Mouse (Mus musculus) c-Kit-positive CD71-negative TER-119-negative erythroid progenitor cells, embryonic 14.5 days (primary cell): ENCODE measurements around the gene Rabgef1.
A peak's percentile ranks its signal among the peaks of the same experiment; 100 is the strongest.

ENCODE experiments used
- DNase-seq: peaks from one replicate; pipeline ENCODE4 v3.0.0-alpha.2; 2013; ENCODE audit warnings: low read depth

Rabgef1 gene

DNA sequence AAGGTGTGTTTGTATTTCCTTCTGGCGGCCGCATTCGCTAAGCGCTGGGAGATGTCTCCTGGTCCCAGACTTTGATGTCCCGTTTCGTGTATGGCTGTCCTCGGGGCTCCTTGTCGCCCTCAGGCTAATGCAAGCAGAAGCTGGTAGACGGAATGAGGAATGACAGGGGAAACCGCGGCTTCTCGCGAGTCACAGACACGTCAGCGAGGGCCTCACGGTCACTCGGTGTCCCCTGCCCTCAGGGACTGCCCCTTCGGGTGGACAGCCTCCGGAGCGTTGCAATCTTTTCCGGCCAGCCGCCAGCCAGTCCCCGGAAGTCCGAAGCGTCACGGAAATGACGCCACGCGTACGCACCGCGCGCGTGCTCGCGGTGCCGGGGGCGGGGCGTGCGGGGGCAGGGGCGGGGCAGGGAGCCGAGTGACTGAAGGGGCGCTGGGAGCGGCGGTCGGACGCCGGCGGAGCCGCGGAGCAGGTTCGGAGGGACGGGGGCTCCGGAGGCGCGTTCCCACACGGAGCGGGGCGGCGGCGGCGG lies at the start of gene Rabgef1:
Gene Rabgef1, plus strand, starts transcription at position 376 of the 532 bp plus-strand sequence.
- peak; percentile 70 for DNase-seq

- no peak for DNase-seq
Measured at GRCm38 (mm10) chr5:130122355-130122754, 49.2 kb upstream of the Rabgef1 start.

- no peak for DNase-seq
Measured at GRCm38 (mm10) chr5:130124271-130124670, 47.3 kb upstream of the Rabgef1 start.

DNA sequence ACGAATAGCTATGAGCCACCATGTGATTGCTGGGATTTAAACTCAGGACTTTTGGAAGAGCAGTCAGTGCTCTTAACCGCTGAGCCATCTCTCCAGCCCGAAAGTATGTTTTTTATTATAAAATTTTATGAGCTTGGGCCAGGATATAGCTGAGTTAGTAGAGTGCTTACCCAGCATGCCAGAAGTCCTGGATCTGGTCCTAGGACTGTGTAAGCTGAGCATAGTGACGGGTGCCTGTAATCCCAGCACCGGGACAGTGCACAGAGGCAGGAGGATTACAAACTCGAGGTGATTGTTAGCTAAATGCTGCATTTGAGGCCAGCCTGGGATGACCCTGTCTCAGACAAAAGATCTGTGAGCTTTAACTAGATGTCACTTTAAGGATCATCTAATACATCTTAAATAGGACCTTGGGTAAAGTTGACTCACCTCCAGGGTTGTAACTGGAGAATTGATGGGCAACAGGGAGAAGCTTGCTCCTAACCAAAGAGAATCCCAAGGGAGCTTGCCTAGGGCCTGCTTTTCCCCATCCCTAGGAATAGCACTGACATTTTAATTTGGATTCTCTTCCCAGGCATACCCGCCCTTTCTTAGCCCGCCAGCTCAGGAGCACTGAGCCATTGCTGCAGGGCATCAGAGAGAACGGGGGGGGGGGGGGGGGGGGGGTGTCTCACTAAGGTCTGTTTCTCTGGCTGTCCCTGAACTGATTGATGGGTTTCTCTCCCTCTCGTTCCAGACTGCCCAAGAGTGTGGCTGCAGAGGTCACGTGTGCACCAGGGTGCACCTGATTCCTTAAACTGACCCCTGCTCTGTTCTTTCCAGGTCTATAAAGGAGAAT lies 42.7 kb upstream of the Rabgef1 start:
- DNase-seq = no peak

DNA sequence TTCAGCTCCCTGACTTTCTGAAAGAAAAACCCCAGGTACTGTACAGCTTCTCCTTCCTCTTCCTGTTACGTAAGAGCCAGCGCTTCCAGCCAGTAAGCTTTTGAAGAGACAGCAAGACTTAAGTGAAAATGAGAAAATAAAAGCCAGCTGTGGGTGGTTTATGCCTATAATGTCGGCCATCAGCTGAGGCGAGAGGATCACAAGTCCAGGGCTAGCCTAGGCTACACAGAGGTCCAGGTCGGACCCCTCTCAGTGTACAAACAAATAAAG lies 42.1 kb upstream of the Rabgef1 start:
- DNase-seq = no peak

GRCm38 (mm10) chr5:130136597-130136996 lies 35.0 kb upstream of the Rabgef1 start:
- no peak for DNase-seq

- DNase-seq = peak; percentile 66
Measured at GRCm38 (mm10) chr5:130139393-130139792, 32.2 kb upstream of the Rabgef1 start.

- DNase-seq = no peak
Measured at GRCm38 (mm10) chr5:130141138-130141537, 30.5 kb upstream of the Rabgef1 start.

DNA sequence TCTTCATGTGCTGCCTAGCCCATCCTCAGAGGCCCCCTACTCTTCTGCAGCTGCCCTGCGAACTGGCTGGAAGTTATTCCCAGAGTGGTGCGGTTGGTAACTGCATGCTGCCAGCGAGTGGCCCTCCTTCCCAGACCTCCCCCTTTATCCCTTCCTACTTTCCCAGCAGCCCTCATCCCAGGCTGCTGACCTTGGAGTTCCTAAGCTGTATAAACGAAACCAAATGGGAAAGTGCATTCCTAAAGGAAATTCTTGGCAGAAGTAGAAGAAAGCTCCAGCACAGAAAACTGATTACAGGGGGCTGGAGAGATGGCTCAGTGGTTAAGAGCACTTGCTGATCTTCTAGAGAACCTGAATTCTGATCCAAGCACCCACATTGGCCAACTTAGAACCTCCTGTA lies 29.6 kb upstream of the Rabgef1 start:
- no peak for DNase-seq

GRCm38 (mm10) chr5:130143101-130143500 lies 28.5 kb upstream of the Rabgef1 start:
- no peak for DNase-seq

DNA sequence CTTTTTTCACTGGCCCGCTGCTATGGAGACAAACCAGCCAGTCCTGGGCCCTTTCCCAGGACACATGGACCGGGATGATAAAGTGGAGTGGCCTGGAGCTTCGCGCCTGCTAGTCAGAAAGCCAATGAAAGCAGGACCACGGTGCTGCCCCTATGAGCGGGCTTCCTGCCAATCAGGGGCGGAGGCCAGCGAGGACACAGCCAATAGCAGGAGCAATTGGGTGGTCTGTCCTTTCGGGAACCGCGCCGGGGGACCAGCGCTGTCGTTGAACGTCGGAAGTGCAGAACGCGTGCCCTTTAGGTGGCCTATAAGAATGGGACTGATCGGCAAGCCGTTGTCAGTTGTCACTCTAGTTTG lies 27.6 kb upstream of the Rabgef1 start:
- no peak for DNase-seq

- peak; percentile 90 for DNase-seq
Measured at GRCm38 (mm10) chr5:130144334-130145312, 27.0 kb upstream of the Rabgef1 start, which contains the start of gene Kctd7. TSS of gene Kctd7 (plus strand) at chr5:130144861.

DNA sequence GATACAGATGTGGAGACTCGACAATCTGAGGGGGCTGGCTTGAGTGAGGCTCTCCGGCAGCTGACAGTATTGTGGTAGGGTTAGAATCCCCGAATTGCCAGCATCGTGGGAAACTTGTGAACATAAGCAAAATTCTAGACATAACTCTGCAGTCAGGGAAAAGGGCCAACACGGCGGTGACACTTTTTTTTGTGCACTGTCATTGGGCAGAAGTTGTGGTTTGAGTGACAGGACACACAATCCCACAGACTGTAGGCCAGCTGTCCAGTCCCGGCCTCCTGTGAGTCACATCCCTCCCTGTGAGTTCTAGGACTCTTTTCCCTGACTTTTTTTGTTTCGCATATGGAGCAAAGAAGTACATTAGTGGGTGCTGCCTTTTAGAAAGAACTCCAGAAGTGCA lies 25.6 kb upstream of the Rabgef1 start:
- DNase-seq = no peak

- no peak for DNase-seq
Measured at GRCm38 (mm10) chr5:130149726-130150310, 21.8 kb upstream of the Rabgef1 start.

DNA sequence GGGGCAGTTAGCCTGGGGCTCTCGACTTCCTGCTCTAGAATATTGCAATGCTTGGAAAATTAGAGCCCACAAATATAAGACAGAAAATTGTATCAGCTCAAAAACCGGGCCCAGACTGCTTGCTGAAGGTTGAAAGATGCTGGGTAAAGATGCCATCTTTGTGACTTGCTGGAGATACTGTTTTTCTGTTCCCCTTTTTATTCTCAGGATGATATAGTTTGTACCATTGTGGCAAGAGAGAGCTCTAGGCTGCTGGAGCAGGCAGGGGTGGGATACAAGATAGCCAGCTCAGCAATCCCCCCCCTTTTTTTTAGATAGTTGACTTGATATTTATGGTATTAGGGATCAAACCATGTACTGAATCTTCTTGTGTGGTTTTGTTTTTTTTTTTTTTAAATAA lies 17.3 kb upstream of the Rabgef1 start:
- no peak for DNase-seq

DNA sequence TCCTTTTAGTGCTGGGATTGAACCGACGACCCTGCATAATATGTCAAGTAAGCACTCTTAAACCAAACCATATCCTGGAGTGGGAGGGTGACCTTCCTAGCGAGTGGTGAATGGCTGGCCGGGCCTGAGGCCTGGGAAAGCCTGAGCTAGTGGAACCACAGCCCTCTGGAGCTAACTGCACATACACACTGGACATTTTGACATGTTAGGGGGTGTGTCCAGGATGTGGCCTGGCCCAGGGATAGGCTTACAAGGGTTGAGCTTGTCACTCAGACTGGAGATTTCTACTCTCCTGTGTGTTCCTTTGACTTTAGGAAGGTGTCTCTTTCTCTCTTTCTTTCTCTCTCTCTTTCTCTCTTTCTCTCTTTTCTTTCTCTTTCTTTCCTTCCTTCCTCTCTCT lies 13.1 kb upstream of the Rabgef1 start:
- DNase-seq = no peak

GRCm38 (mm10) chr5:130159761-130160201 lies 11.8 kb upstream of the Rabgef1 start:
- no peak for DNase-seq

- DNase-seq = peak; percentile 76
Measured at GRCm38 (mm10) chr5:130163670-130164069, 7.9 kb upstream of the Rabgef1 start.

DNA sequence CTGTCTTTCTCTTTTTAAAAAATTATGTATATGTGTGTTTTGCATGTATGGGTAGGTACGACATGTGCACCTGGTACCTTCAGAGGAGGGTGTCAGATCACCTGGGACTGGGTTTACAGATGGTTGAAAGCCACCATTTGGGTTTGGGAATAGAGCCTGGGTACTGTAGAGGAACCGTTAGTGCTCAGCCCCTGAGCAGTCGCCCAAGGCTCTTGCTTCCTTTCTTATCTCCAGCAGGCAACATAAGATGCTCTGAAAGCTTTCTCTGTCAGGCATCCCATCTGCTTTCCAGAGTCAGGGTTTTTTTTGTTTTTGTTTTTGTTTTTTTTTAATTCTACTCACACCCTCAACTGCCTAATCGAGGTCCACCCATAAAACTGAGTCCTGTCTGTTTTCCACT lies 6.4 kb upstream of the Rabgef1 start:
- no peak for DNase-seq

DNA sequence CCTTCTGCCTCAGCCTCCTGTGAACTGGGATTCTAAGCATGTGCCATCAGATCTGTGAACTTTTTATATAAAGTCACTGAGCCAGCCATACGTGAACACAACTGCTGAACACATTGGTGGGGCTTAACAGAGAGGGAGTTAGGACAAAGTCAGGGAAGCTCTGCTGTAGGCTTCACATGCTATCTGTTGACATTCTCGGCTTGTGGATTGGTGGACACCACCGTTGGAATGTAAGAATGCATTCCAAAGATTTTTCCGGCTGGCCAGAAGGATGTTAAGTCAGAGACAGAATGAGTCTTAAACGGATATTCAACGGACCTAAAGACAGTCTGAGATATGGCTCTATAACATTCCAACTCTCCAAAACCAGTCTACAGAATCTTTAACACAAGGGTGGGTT lies 2.5 kb upstream of the Rabgef1 start:
- no peak for DNase-seq

- DNase-seq = no peak
Measured at GRCm38 (mm10) chr5:130170666-130171422, 754 bp upstream of the Rabgef1 start.
